Mouse (Mus musculus) liver, postnatal 0 days (tissue): ENCODE measurements around the gene Dpf1. TPM values are rescaled to one million over a fixed set of nuclear protein-coding genes. Genes with fewer than 3 reads are reported as not detected.

Experiments
- ATAC-seq: fragments of 200-750 bp; cut with Nextera tagmentation; 2 replicates; pipeline ENCODE4 v1.8.0; 2017; ENCODE audit warnings: mild to moderate bottlenecking, moderate library complexity
- DNase-seq: peaks from one replicate; pipeline ENCODE4 v3.0.0-alpha.2; 2016
- H3K27ac ChIP-seq: fragments of 300-500 bp; sonication (generic); 2 replicates; pipeline ENCODE4 v1.5.1; 2014; ENCODE audit warnings: antibody characterized with exemption, moderate library complexity, mild to moderate bottlenecking, low read depth
- H3K27me3 ChIP-seq: fragments of 300-500 bp; sonication (generic); 2 replicates; pipeline ENCODE4 v1.6.1; 2014; ENCODE audit warnings: low read length, control low read depth, mixed read lengths; ENCODE audit not compliant: insufficient read depth
- H3K36me3 ChIP-seq: fragments of 300-500 bp; sonication (generic); replicated peaks from 2 replicates; pipeline ENCODE4 v1.6.1; 2014; ENCODE audit warnings: mild to moderate bottlenecking, control low read depth, low read length, moderate library complexity, mixed read lengths; ENCODE audit not compliant: insufficient read depth
- H3K4me1 ChIP-seq: fragments of 300-500 bp; sonication (generic); 2 replicates; pipeline ENCODE4 v1.6.1; 2014; ENCODE audit warnings: antibody characterized with exemption, mild to moderate bottlenecking, control low read depth; ENCODE audit not compliant: insufficient read depth
- H3K4me2 ChIP-seq: fragments of 300-500 bp; sonication (generic); 2 replicates; pipeline ENCODE4 v1.6.1; 2014; ENCODE audit warnings: low read depth, mild to moderate bottlenecking, low read length, moderate library complexity, mixed read lengths
- H3K4me3 ChIP-seq: fragments of 300-500 bp; sonication (generic); 2 replicates; pipeline ENCODE4 v1.5.1; 2014; ENCODE audit warnings: low read depth, low read length
- H3K9ac ChIP-seq: fragments of 300-500 bp; sonication (generic); replicated peaks from 2 replicates; pipeline ENCODE4 v1.6.1; 2014; ENCODE audit warnings: mild to moderate bottlenecking, moderate library complexity
- H3K9me3 ChIP-seq: fragments of 300-500 bp; sonication (generic); 2 replicates; pipeline ENCODE4 v1.6.1; 2016; ENCODE audit warnings: mild to moderate bottlenecking, control low read depth, low read length, mixed read lengths
- CTCF ChIP-seq: sonication (generic); IDR thresholded peaks from 2 replicates; pipeline ENCODE4 v1.5.1; 2016; ENCODE audit warnings: antibody characterized with exemption, low read depth
- EP300 ChIP-seq: IDR thresholded peaks from 2 replicates; pipeline ENCODE4 v1.6.1; 2016; ENCODE audit warnings: antibody characterized with exemption, low read depth, mild to moderate bottlenecking
- WGBS: fragments of 180-500 bp; shearing (Covaris S2); extraction: QIAGEN DNeasy Blood & Tissue Kit; methylation state at CpG from one replicate; pipeline ENCODE4 v1.1.7; 2014; ENCODE audit not compliant: insufficient replicate concordance; 5-methylcytosine and 5-hydroxymethylcytosine counted together
- polyA plus RNA-seq: library from polyadenylated mRNA; unstranded; fragments of >200 nt; fragmentation: Nextera tagmentation; extraction: Ambion mirVana; gene quantifications from 2 replicates; pipeline ENCODE4 v1.2.1, GENCODE M21; 2015

The Dpf1 gene
- polyA plus RNA-seq, 1 experiment from 2014 or later: 0.63 TPM

- DNase-seq: no peak
- Histone ChIP-seq H3K27me3 (0 out of 2 replicates have a peak, but pooled peaks cover 7% of the 10 kb centered on the region), H3K4me1 (peaks cover 10% of the 10 kb centered on the region; the same call in 1 of the 2 replicates), H3K36me3 (no peaks in the 10 kb centered on the region), H3K9me3 (no peaks in the 10 kb centered on the region), H3K4me3 (no peak overlapping the region), H3K9ac (no peak overlapping the region), H3K27ac (no peak overlapping the region), H3K4me2 (no peak overlapping the region)
- 67% methylated on average over 8 of the region's 8 CpGs for WGBS
- ATAC-seq: no peak
- TF ChIP-seq EP300 (no peak), CTCF (no peak)
Observed at GRCm38 (mm10) chr7:29279924-29280323, 23.8 kb upstream of the Dpf1 start.

- H3K27me3 ChIP-seq: 0 out of 2 replicates have a peak, but pooled peaks cover 7% of the 10 kb centered on the region
- H3K36me3 ChIP-seq: no peaks in the 10 kb centered on the region
- TF ChIP-seq EP300 (no peak), CTCF (no peak)
- WGBS: 15% methylated on average over 13 of the region's 13 CpGs
- DNase-seq (no peak), ATAC-seq (no peak)
- H3K27ac ChIP-seq: peak overlapping the region; percentile 73; the same call in 1 of the 2 replicates
- peak overlapping the region; percentile 88 for H3K4me2 ChIP-seq
- no peaks in the 10 kb centered on the region for H3K9me3 ChIP-seq
- peaks cover 10% of the 10 kb centered on the region; the same call in 1 of the 2 replicates for H3K4me1 ChIP-seq
- peak overlapping the region; percentile 75 for H3K9ac ChIP-seq
- H3K4me3 ChIP-seq: peak overlapping the region; percentile 70
Observed at GRCm38 (mm10) chr7:29280801-29281200, 22.9 kb upstream of the Dpf1 start.

GRCm38 (mm10) chr7:29281201-29282073, 22.3 kb upstream of the Dpf1 start, which contains the start of gene Spint2:
Spint2 (minus strand) TSS chr7:29281912.
- Histone ChIP-seq H3K4me2 (peak within 1 kb of the TSS; percentile 88), H3K9me3 (no peaks in the 10 kb centered on the region), H3K4me3 (peak within 1 kb of the TSS; percentile 70), H3K36me3 (no peaks in the 10 kb centered on the region), H3K9ac (peak within 1 kb of the TSS; percentile 75), H3K27me3 (0 out of 2 replicates have a peak, but pooled peaks cover 7% of the 10 kb centered on the region), H3K27ac (peak within 1 kb of the TSS; percentile 73), H3K4me1 (peaks cover 10% of the 10 kb centered on the region; the same call in 1 of the 2 replicates)
- 3% methylated on average over 59 of the region's 80 CpGs for WGBS
- DNase-seq (peak; percentile 87), ATAC-seq (peak; percentile 94)
- TF ChIP-seq EP300 (no peak), CTCF (peak; percentile 29; the same call in 1 of the 2 replicates)

- no peaks in the 10 kb centered on the region for H3K9me3 ChIP-seq
- DNase-seq (no peak), ATAC-seq (peak; percentile 64)
- no peak for TF ChIP-seq CTCF
- TF ChIP-seq EP300: no peak
- H3K4me1 ChIP-seq: peaks cover 10% of the 10 kb centered on the region; the same call in 1 of the 2 replicates
- H3K36me3 ChIP-seq: no peaks in the 10 kb centered on the region
- peak overlapping the region; percentile 73; the same call in 1 of the 2 replicates for H3K27ac ChIP-seq
- H3K4me3 ChIP-seq: peak overlapping the region; percentile 70
- H3K9ac ChIP-seq: peak overlapping the region; percentile 75
- peak overlapping the region; percentile 88 for H3K4me2 ChIP-seq
- H3K27me3 ChIP-seq: 0 out of 2 replicates have a peak, but pooled peaks cover 7% of the 10 kb centered on the region
- 11% methylated on average over 21 of the region's 21 CpGs for WGBS
Observed at GRCm38 (mm10) chr7:29282074-29282554, 21.6 kb upstream of the Dpf1 start.

- no peak overlapping the region for H3K4me3 ChIP-seq
- no peak for TF ChIP-seq EP300
- TF ChIP-seq CTCF: no peak
- no peaks in the 10 kb centered on the region for H3K36me3 ChIP-seq
- no peaks in the 10 kb centered on the region for H3K9me3 ChIP-seq
- no peak for ATAC-seq
- no peak overlapping the region for H3K9ac ChIP-seq
- 0 out of 2 replicates have a peak, but pooled peaks cover 7% of the 10 kb centered on the region for H3K27me3 ChIP-seq
- no peak overlapping the region for H3K4me2 ChIP-seq
- H3K4me1 ChIP-seq: peaks cover 13% of the 10 kb centered on the region
- 70% methylated on average over 4 of the region's 4 CpGs for WGBS
- H3K27ac ChIP-seq: no peak overlapping the region
- no peak for DNase-seq
Observed at GRCm38 (mm10) chr7:29283876-29284275, 19.9 kb upstream of the Dpf1 start.

GRCm38 (mm10) chr7:29284523-29284922, 19.2 kb upstream of the Dpf1 start:
- WGBS: 84% methylated on average over 6 of the region's 6 CpGs
- no peak overlapping the region for H3K4me3 ChIP-seq

More at GRCm38 (mm10) chr7:29284523-29284922, 19.2 kb upstream of the Dpf1 start:
- H3K4me1 ChIP-seq: peaks cover 20% of the 10 kb centered on the region
- H3K9me3 ChIP-seq: no peaks in the 10 kb centered on the region
- ATAC-seq (no peak), DNase-seq (no peak)
- 0 out of 2 replicates have a peak, but pooled peaks cover 9% of the 10 kb centered on the region for H3K27me3 ChIP-seq
- H3K4me2 ChIP-seq: no peak overlapping the region
- TF ChIP-seq CTCF (no peak), EP300 (no peak)
- H3K36me3 ChIP-seq: no peaks in the 10 kb centered on the region
- no peak overlapping the region for H3K27ac ChIP-seq
- no peak overlapping the region for H3K9ac ChIP-seq
